Mouse (Mus musculus) CH12.LX (cell line): ENCODE measurements around the gene Hapln1. TPM values are rescaled to one million over a fixed set of nuclear protein-coding genes. Genes with fewer than 3 reads are reported as not detected.
A peak's percentile ranks its signal among the peaks of the same experiment; 100 is the strongest.

ENCODE experiments used
- DNase-seq: peaks from one replicate; pipeline ENCODE4 v3.0.0-alpha.2; 2013; ENCODE audit errors: extremely low read depth
- H3K27ac ChIP-seq: 2 replicates; pipeline ENCODE4 v1.5.1; 2012; ENCODE audit warnings: low read depth, mild to moderate bottlenecking, control low read depth, moderate library complexity; ENCODE audit not compliant: insufficient read depth
- H3K27me3 ChIP-seq: replicated peaks from 2 replicates; pipeline ENCODE3; 2012; ENCODE audit warnings: inconsistent platforms
- H3K36me3 ChIP-seq, 2 experiments: replicated peaks in 1 of 2; 2 replicates each; pipeline versions ENCODE3 to v1.6.1; 2012; ENCODE audit warnings: inconsistent platforms in 1 of 2, low read length in 1 of 2, mild to moderate bottlenecking in 1 of 2, mixed read lengths in 1 of 2, moderate library complexity in 1 of 2; ENCODE audit not compliant: control insufficient read depth in 1 of 2, insufficient read depth in 1 of 2
- H3K4me1 ChIP-seq, 2 experiments: 2 replicates each; pipeline ENCODE4 v1.6.1; 2012; ENCODE audit warnings: inconsistent platforms in 1 of 2, moderate library complexity in 1 of 2; ENCODE audit not compliant: insufficient read depth in 2 of 2, control insufficient read depth in 1 of 2
- H3K4me2 ChIP-seq: 2 replicates; pipeline ENCODE4 v1.6.1; 2012; ENCODE audit warnings: low read depth, mild to moderate bottlenecking, control low read depth; ENCODE audit not compliant: poor library complexity, insufficient read depth, severe bottlenecking
- H3K4me3 ChIP-seq, 3 experiments: fragments of 150-350 bp in 1 of 3; sonication (generic) in 1 of 3; replicated peaks in 1 of 3; 2 replicates each; pipeline versions ENCODE3 to v1.5.1; 2011 to 2012; ENCODE audit warnings: low read depth in 2 of 3, low read length in 2 of 3, mild to moderate bottlenecking in 2 of 3, moderate library complexity in 2 of 3, control low read depth in 1 of 3, improper control_type of control experiment in 1 of 3, inconsistent platforms in 1 of 3, mixed read lengths in 1 of 3; ENCODE audit not compliant: poor library complexity in 1 of 3
- H3K79me2 ChIP-seq: replicated peaks from 2 replicates; pipeline ENCODE4 v1.6.1; 2012; ENCODE audit warnings: mild to moderate bottlenecking, moderate library complexity; ENCODE audit not compliant: control insufficient read depth, poor library complexity, insufficient read depth, severe bottlenecking; ENCODE audit errors: extremely low read depth
- H3K9ac ChIP-seq: 2 replicates; pipeline ENCODE4 v1.6.1; 2012; ENCODE audit warnings: low read depth, mild to moderate bottlenecking, control low read depth, moderate library complexity; ENCODE audit not compliant: insufficient read depth
- H3K9me3 ChIP-seq: replicated peaks from 2 replicates; pipeline ENCODE3; 2012; ENCODE audit warnings: low read length, inconsistent platforms, mixed read lengths
- BHLHE40 ChIP-seq: IDR thresholded peaks from 2 replicates; pipeline ENCODE4 v1.6.1; 2011; ENCODE audit warnings: mild to moderate bottlenecking, low read depth, low read length, improper control_type of control experiment
- ELF1 ChIP-seq: IDR thresholded peaks from 2 replicates; pipeline ENCODE4 v1.6.1; 2014; ENCODE audit warnings: low read depth, mild to moderate bottlenecking, inconsistent platforms, low read length, improper control_type of control experiment
- EP300 ChIP-seq: IDR thresholded peaks from 2 replicates; pipeline ENCODE4 v1.6.1; 2011; ENCODE audit warnings: low read length, improper control_type of control experiment
- IRF4 ChIP-seq: IDR thresholded peaks from 2 replicates; pipeline ENCODE4 v1.6.1; 2014; ENCODE audit warnings: low read depth, mild to moderate bottlenecking, inconsistent platforms, low read length, improper control_type of control experiment
- JUN ChIP-seq: IDR thresholded peaks from 2 replicates; pipeline ENCODE4 v1.6.1; 2011; ENCODE audit warnings: low read depth, mild to moderate bottlenecking, low read length, improper control_type of control experiment, moderate library complexity; ENCODE audit not compliant: insufficient read depth
- KAT2A ChIP-seq: IDR thresholded peaks from 2 replicates; pipeline ENCODE4 v1.6.1; 2012; ENCODE audit warnings: low read length, improper control_type of control experiment, inconsistent platforms; ENCODE audit not compliant: insufficient replicate concordance
- MAX ChIP-seq: IDR thresholded peaks from 2 replicates; pipeline ENCODE4 v1.6.1; 2011; ENCODE audit warnings: low read length, improper control_type of control experiment
- MEF2A ChIP-seq: IDR thresholded peaks from 2 replicates; pipeline ENCODE4 v1.6.1; 2014; ENCODE audit warnings: low read depth, mild to moderate bottlenecking, inconsistent platforms, low read length, improper control_type of control experiment, borderline replicate concordance
- MXI1 ChIP-seq: IDR thresholded peaks from 2 replicates; pipeline ENCODE4 v1.6.1; 2011; ENCODE audit warnings: mild to moderate bottlenecking, low read depth, low read length, improper control_type of control experiment
- MYC ChIP-seq: IDR thresholded peaks from 2 replicates; pipeline ENCODE4 v1.6.1; 2011; ENCODE audit warnings: low read depth, mild to moderate bottlenecking, improper control_type of control experiment, low read length
- NRF1 ChIP-seq: IDR thresholded peaks from 2 replicates; pipeline ENCODE4 v1.6.1; 2014; ENCODE audit warnings: low read depth, mild to moderate bottlenecking, inconsistent platforms, low read length, improper control_type of control experiment, moderate library complexity
- PAX5 ChIP-seq: IDR thresholded peaks from 2 replicates; pipeline ENCODE4 v1.6.1; 2012; ENCODE audit warnings: low read length, inconsistent platforms, mixed read lengths
- POLR2A ChIP-seq: IDR thresholded peaks from 2 replicates; pipeline ENCODE4 v1.6.1; 2011; ENCODE audit warnings: low read depth, mild to moderate bottlenecking, improper control_type of control experiment, low read length
- POLR2AphosphoS2 ChIP-seq: IDR thresholded peaks from 2 replicates; pipeline ENCODE4 v1.6.1; 2011; ENCODE audit warnings: low read depth, low read length, improper control_type of control experiment
- RAD21 ChIP-seq: IDR thresholded peaks from 2 replicates; pipeline ENCODE4 v1.6.1; 2011; ENCODE audit warnings: low read depth, mild to moderate bottlenecking, low read length, improper control_type of control experiment, moderate library complexity
- RCOR1 ChIP-seq: conservative IDR thresholded peaks from 2 replicates; pipeline ENCODE4 v1.6.1; 2012; ENCODE audit warnings: low read depth, mild to moderate bottlenecking, inconsistent platforms, low read length, improper control_type of control experiment
- SIN3A ChIP-seq: IDR thresholded peaks from 2 replicates; pipeline ENCODE4 v1.6.1; 2012; ENCODE audit warnings: low read length, improper control_type of control experiment, inconsistent platforms
- SMC3 ChIP-seq: IDR thresholded peaks from 2 replicates; pipeline ENCODE4 v1.6.1; 2011; ENCODE audit warnings: low read depth, low read length, improper control_type of control experiment
- UBTF ChIP-seq: IDR thresholded peaks from 2 replicates; pipeline ENCODE4 v1.6.1; 2012; ENCODE audit warnings: low read depth, mild to moderate bottlenecking, inconsistent platforms, low read length, improper control_type of control experiment, moderate library complexity
- USF1 ChIP-seq: IDR thresholded peaks from 2 replicates; pipeline ENCODE4 v1.6.1; 2014; ENCODE audit warnings: low read depth, mild to moderate bottlenecking, inconsistent platforms, low read length, improper control_type of control experiment
- USF2 ChIP-seq: conservative IDR thresholded peaks from 2 replicates; pipeline ENCODE4 v1.6.1; 2011; ENCODE audit warnings: low read depth, low read length, improper control_type of control experiment
- ZC3H11A ChIP-seq: IDR thresholded peaks from 2 replicates; pipeline ENCODE4 v1.6.1; 2012; ENCODE audit warnings: low read depth, mild to moderate bottlenecking, inconsistent platforms, low read length, improper control_type of control experiment
- ZKSCAN1 ChIP-seq: IDR thresholded peaks from 2 replicates; pipeline ENCODE4 v1.6.1; 2012; ENCODE audit warnings: low read depth, inconsistent platforms, low read length, improper control_type of control experiment, borderline replicate concordance
- ZMIZ1 ChIP-seq: IDR thresholded peaks from 2 replicates; pipeline ENCODE4 v1.6.1; 2012; ENCODE audit warnings: low read depth, mild to moderate bottlenecking, inconsistent platforms, low read length, improper control_type of control experiment
- dilution Hi-C: fragments of 300-500 bp; cut with MboI; formaldehyde crosslinking; loops from 2 replicates; pipeline ENCODE4 v1.14.3; 2020; ENCODE audit warnings: low sequenced_read_pairs; ENCODE audit not compliant: extremely low pct_unique_long_range_greater_than_20kb, extremely low pct_ligation_motif_present
- in situ Hi-C: fragments of 300-500 bp; cut with MboI; formaldehyde crosslinking; loops from 3 replicates; pipeline ENCODE4 v1.14.3; 2019; ENCODE audit warnings: low sequenced_read_pairs, low pct_ligation_motif_present, low pct_unique_long_range_greater_than_20kb, mixed read lengths
- polyA plus RNA-seq: library from polyadenylated mRNA; unstranded; fragments of >175 nt; gene quantifications from 2 replicates; pipeline ENCODE4 v1.2.1, GENCODE M21; 2012; ENCODE audit warnings: low read depth; ENCODE audit not compliant: insufficient read length
- total RNA-seq, 2 experiments: library from RNA; depleted of rRNA; stranded (reverse); fragments of 300-350 nt in 1 of 2; fragments of >200 nt in 1 of 2; gene quantifications; 2 replicates each; pipeline ENCODE4 v1.2.3; 2012 to 2014

Hapln1 gene
- total and polyA plus RNA-seq, 3 experiments, result 0.30 to 2.6 (median 0.46) TPM

- no peak for TF ChIP-seq SMC3
- TF ChIP-seq RCOR1, result no peak
- TF ChIP-seq NRF1, result no peak
- TF ChIP-seq IRF4, result no peak
- TF ChIP-seq EP300, result 0 out of 2 replicates have a peak, but pooled peaks have one; percentile 8
- no peak for TF ChIP-seq MXI1
- TF ChIP-seq KAT2A, result no peak
- Histone ChIP-seq H3K9ac (no peak overlapping the region), H3K9me3 (no peaks in the 10 kb centered on the region), H3K36me3 (no peaks in the 10 kb centered on the region), H3K4me2 (no peak overlapping the region), H3K4me1 (no peaks in the 10 kb centered on the region), H3K27ac (no peak overlapping the region), H3K4me3 (no peak overlapping the region), H3K27me3 (no peaks in the 10 kb centered on the region), H3K79me2 (no peaks in the 10 kb centered on the region)
- in situ Hi-C loops (no loop called here), dilution Hi-C loops (no loop called here)
- DNase-seq, result peak; percentile 35
These were observed 10.9 kb upstream of the Hapln1 start for GRCm38 (mm10) chr13:89528716-89529115.

DNA sequence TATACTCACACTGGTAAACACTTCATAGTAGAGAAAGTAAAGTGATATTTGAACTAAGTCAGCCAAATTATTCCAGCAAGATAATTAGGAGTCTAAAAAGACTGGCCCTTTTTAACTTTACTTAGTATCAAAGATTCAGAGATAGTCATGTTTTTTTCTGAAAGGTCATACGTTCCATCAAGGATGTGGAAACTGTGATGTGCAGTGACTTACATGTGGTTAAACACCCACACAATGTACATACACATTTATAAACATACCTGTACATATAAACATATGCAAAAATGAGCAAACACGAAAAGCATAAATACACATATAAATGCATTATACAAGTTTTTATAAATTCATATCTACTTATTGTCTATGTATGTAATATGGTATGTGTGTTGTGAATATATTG, 9.2 kb upstream of the Hapln1 start:
- DNase-seq, result no peak
- Histone ChIP-seq H3K4me1 (peaks cover 0 to 6% of the 10 kb centered on the region in 2 experiments; a peak in 2 of 4 replicates), H3K4me2 (no peak overlapping the region), H3K27ac (no peak overlapping the region), H3K9me3 (no peaks in the 10 kb centered on the region), H3K4me3 (no peak overlapping the region), H3K9ac (no peak overlapping the region), H3K36me3 (no peaks in the 10 kb centered on the region), H3K27me3 (no peaks in the 10 kb centered on the region), H3K79me2 (no peaks in the 10 kb centered on the region)
- TF ChIP-seq BHLHE40 (no peak), ELF1 (no peak), POLR2AphosphoS2 (no peak), UBTF (no peak), MYC (no peak), USF1 (no peak), RAD21 (no peak), JUN (no peak), SIN3A (no peak), ZMIZ1 (no peak), ZKSCAN1 (no peak), NRF1 (no peak), MEF2A (no peak), USF2 (no peak), PAX5 (no peak), ZC3H11A (no peak), MAX (no peak), POLR2A (no peak)
- dilution Hi-C loops (no loop called here), in situ Hi-C loops (no loop called here)
